Mouse (Mus musculus) midbrain, embryonic 13.5 days (tissue): Measurements from ENCODE around the gene Ikbke. TPM values are rescaled to one million over a fixed set of nuclear protein-coding genes. Genes with fewer than 3 reads are reported as not detected.
"Not testable (repeated sequence)": the region's sequence is repeated elsewhere in the genome, so short reads cannot be mapped to it uniquely, and the experiment has no call there.

Experiments
- ATAC-seq: fragments of 200-750 bp; cut with Nextera tagmentation; 2 replicates; pipeline ENCODE4 v1.8.0; 2017; ENCODE audit warnings: mild to moderate bottlenecking, moderate TSS enrichment, moderate library complexity
- H3K27ac ChIP-seq: fragments of 300-500 bp; sonication (generic); 2 replicates; pipeline ENCODE4 v1.5.1; 2015; ENCODE audit warnings: inconsistent platforms, mild to moderate bottlenecking, moderate library complexity
- H3K27me3 ChIP-seq: fragments of 300-500 bp; sonication (generic); 2 replicates; pipeline ENCODE4 v1.6.1; 2015; ENCODE audit warnings: mild to moderate bottlenecking, inconsistent platforms
- H3K36me3 ChIP-seq: fragments of 300-500 bp; sonication (generic); 2 replicates; pipeline ENCODE4 v1.6.1; 2015; ENCODE audit warnings: mild to moderate bottlenecking, inconsistent platforms
- H3K4me1 ChIP-seq: fragments of 300-500 bp; sonication (generic); replicated peaks from 2 replicates; pipeline ENCODE4 v1.6.1; 2015; ENCODE audit warnings: inconsistent platforms
- H3K4me2 ChIP-seq: fragments of 300-500 bp; sonication (generic); replicated peaks from 2 replicates; pipeline ENCODE4 v1.6.1; 2015; ENCODE audit warnings: moderate library complexity, mild to moderate bottlenecking, inconsistent platforms
- H3K4me3 ChIP-seq: fragments of 300-500 bp; sonication (generic); replicated peaks from 2 replicates; pipeline ENCODE4 v1.5.1; 2015; ENCODE audit warnings: mild to moderate bottlenecking, inconsistent platforms
- H3K9ac ChIP-seq: fragments of 300-500 bp; sonication (generic); replicated peaks from 2 replicates; pipeline ENCODE4 v1.6.1; 2015; ENCODE audit warnings: mild to moderate bottlenecking, inconsistent platforms
- H3K9me3 ChIP-seq: fragments of 300-500 bp; sonication (generic); 2 replicates; pipeline ENCODE4 v1.6.1; 2016; ENCODE audit warnings: mild to moderate bottlenecking, inconsistent platforms
- WGBS: fragments of 180-500 bp; shearing (Covaris S2); methylation state at CpG from one replicate; pipeline ENCODE4 v1.1.7; 2015; 5-methylcytosine and 5-hydroxymethylcytosine counted together
- polyA plus RNA-seq: library from polyadenylated mRNA; unstranded; fragments of >200 nt; fragmentation: Nextera tagmentation; extraction: Ambion mirVana; gene quantifications from 2 replicates; pipeline ENCODE4 v1.2.1, GENCODE M21; 2015

Ikbke gene
- polyA plus RNA-seq, result 0.72 and 0.73 TPM in 2 replicates

DNA sequence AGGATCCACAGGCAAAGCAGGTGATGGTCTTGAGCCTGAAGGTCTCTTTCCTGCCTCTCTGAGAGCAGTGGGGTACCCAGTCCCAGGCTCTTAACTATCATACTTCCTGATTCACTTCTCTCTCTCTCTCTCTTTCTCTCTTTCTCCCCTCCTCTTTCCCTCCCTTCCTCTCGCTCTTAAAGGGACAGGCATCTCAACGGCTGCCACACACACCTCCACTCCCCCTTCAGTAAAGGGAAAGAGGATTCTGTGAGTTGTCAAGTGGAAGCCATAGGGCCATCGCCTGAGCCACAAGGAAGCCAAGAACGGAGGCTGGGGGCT lies at the start of gene Ikbke:
TSS of gene Ikbke (minus strand) at position 151 of the 321 bp plus-strand sequence.
- Histone ChIP-seq H3K9ac (no peak within 1 kb of the TSS), H3K27me3 (no peaks in the 10 kb centered on the region), H3K4me3 (no peak within 1 kb of the TSS), H3K9me3 (no peaks in the 10 kb centered on the region), H3K27ac (no peak within 1 kb of the TSS), H3K4me1 (0 out of 2 replicates have a peak, but pooled peaks cover 3% of the 10 kb centered on the region), H3K4me2 (no peak within 1 kb of the TSS), H3K36me3 (no peaks in the 10 kb centered on the region)
- no peak for ATAC-seq
- WGBS, result 47% methylated on average over 4 of the region's 4 CpGs

DNA sequence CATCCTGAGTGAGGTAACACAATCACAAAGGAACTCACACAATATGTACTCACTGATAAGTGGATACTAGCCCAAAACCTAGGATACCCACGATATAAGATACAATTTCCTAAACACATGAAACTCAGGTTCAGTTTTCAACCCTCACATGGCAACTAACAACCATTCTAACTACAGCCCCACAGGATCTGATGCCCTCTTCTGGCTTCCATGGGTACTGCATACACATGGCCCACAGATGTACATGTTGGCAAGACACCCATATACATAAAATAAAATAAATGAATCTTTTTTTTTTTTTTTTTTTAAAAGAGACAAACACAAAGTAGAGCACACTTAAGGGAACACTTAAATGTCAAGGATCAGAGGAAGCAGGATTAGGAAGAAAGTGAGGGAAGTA lies 49.7 kb upstream of the Ikbke start:
- not testable (repeated sequence) for H3K4me1 ChIP-seq, ATAC-seq, H3K27ac ChIP-seq, H3K4me2 ChIP-seq, H3K4me3 ChIP-seq, H3K9me3 ChIP-seq, H3K27me3 ChIP-seq, H3K9ac ChIP-seq
- H3K36me3 ChIP-seq, result peaks cover 20% of the 10 kb centered on the region
- WGBS, result 96% methylated on average over 1 of the region's 1 CpGs

DNA sequence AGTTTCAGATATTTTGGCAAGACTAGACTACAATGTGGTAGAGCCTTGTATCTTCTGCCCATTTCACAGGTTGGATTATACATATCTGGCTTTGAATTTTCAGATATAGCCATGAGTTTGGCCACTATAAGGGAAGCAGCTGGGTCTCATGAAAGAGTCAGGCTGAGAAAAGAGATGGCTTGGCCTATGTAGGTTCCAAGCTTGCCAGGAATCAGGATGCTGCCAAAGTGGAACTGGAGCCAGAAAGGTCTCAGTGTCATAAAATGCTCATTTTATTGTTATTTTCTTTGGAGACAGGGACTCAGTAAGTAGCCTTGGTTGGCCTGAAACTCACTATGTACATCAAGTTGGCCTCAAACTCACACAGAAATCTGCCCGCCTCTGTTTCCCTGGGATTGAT lies 47.8 kb upstream of the Ikbke start:
- H3K4me1 ChIP-seq, result no peaks in the 10 kb centered on the region
- no peak overlapping the region for H3K27ac ChIP-seq
- 92% methylated on average over 1 of the region's 1 CpGs for WGBS
- no peaks in the 10 kb centered on the region for H3K27me3 ChIP-seq
- no peak overlapping the region for H3K4me3 ChIP-seq
- no peak for ATAC-seq
- H3K9ac ChIP-seq, result no peak overlapping the region
- H3K4me2 ChIP-seq, result no peak overlapping the region
- no peaks in the 10 kb centered on the region for H3K9me3 ChIP-seq
- H3K36me3 ChIP-seq, result peaks cover 17% of the 10 kb centered on the region

DNA sequence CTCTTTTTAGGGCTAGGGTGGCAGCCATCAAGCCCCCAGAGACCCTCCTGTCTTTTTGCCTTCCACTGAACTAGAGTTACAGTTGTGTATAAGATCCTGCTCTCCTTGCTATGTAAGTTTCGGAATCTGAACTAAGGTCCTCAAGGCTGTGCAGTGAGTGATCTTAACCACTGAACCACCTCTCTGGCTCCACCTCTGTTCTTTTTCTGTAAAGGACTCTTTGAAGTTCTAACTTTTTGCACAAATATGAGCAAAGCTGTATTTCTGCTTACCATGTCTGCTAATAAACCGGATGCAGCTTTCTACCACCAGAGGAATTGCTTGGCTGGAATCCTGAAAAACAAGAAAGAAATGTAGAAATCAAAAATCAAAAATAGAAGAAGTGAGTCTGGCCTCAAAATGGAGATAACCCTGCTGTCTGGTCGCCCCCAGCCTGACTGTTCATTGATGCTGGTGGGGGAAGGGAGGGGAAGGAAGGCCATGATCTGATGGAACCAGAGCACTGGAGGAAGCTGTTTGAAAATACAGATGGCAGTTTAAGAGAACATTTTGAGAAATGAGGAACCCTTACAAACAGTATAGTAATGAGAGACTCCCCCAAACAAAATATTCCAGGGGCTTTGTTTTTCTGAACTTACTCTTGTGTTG lies 45.5 kb upstream of the Ikbke start:
- Histone ChIP-seq H3K9me3 (no peaks in the 10 kb centered on the region), H3K36me3 (peaks cover 16% of the 10 kb centered on the region), H3K27ac (no peak overlapping the region), H3K4me3 (no peak overlapping the region), H3K4me2 (no peak overlapping the region), H3K4me1 (no peaks in the 10 kb centered on the region), H3K27me3 (no peaks in the 10 kb centered on the region), H3K9ac (no peak overlapping the region)
- 91% methylated on average over 3 of the region's 3 CpGs for WGBS
- no peak for ATAC-seq

DNA sequence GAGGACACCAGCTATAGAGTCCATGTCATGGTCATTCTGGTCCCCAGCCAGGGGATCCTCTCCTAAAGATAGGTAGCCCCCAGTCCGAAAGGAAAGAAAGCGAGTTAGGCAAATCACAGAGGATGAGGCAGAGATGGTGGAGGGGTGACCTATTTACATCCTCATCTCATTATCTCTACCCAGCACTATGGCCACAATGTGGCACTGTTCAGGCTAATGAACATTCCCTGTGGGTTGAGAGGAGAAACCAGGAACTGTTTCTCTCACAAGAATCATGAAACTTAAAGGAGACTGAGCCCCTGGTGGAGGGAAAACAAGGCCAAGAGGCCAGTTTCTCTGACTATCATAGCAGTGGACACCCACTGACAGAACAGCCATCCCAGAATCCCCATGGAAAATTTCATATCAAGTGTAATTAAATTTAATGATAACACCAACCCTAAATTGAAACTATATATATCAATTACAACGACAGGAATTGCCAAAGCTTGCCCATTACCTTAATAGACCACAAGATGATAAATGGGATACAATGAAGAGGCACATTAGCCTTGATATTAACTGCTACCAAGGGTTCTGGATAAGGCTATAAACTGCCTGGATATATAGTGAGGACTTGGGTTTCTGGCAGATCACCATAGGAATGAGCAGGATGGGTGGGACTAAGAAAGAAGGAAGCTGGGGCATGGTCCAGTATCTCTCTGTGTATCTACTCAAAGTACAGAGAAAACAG lies 40.4 kb upstream of the Ikbke start:
- Histone ChIP-seq H3K4me2 (no peak overlapping the region), H3K9me3 (no peaks in the 10 kb centered on the region), H3K4me3 (no peak overlapping the region), H3K36me3 (peaks cover 37% of the 10 kb centered on the region), H3K4me1 (no peaks in the 10 kb centered on the region), H3K27ac (no peak overlapping the region), H3K9ac (no peak overlapping the region), H3K27me3 (no peaks in the 10 kb centered on the region)
- ATAC-seq, result no peak
- WGBS, result 84% methylated on average over 3 of the region's 3 CpGs

DNA sequence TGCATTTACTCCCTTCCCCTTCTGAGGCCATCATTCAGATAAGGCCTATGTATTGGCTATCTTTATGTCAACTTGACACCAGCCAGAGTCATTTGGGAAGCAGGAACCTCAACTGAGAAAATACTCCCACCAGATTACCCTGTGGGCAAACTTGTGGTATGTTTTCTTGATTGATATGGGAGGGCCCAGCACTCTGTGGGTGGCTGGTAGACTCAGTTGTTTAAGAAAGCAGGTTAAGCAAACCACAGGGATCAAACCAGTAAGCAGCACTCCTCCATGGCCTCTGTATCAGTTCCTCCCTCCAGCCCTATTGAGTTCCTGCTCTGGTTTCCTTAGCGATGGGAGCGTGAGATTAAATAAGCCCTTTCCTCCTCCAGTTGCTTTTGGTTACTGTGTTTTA lies 39.0 kb upstream of the Ikbke start:
- H3K27ac ChIP-seq, result no peak overlapping the region

DNA sequence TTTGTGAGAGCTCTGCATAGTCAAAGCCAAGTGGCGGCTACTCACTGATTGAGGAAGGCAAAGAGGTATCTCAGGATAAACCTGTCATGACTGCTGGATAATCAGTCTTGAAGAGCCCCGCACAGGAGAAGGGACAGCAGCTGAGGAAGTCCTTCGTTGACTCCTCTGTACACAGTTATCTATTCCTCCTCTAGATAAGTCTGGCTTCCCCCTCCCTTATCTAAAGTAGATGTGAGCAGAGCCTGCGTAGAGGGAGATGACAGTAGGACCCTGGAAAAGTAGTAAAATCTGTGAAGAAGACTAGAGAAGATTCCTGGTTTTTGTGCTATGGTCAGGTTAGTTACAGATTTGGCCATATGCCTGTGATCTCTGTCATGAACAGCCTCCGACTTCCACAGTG lies 38.2 kb upstream of the Ikbke start:
- ATAC-seq, result no peak
- WGBS, result 93% methylated on average over 5 of the region's 5 CpGs

More for the DNA sequence above, 39.0 kb upstream of the Ikbke start:
- H3K36me3 ChIP-seq, result peaks cover 43% of the 10 kb centered on the region
- no peak overlapping the region for H3K4me2 ChIP-seq
- no peak overlapping the region for H3K9ac ChIP-seq
- no peaks in the 10 kb centered on the region for H3K27me3 ChIP-seq
- H3K4me1 ChIP-seq, result no peaks in the 10 kb centered on the region
- no peak overlapping the region for H3K4me3 ChIP-seq
- no peak for ATAC-seq
- no peaks in the 10 kb centered on the region for H3K9me3 ChIP-seq
- WGBS, result 96% methylated on average over 2 of the region's 2 CpGs

DNA sequence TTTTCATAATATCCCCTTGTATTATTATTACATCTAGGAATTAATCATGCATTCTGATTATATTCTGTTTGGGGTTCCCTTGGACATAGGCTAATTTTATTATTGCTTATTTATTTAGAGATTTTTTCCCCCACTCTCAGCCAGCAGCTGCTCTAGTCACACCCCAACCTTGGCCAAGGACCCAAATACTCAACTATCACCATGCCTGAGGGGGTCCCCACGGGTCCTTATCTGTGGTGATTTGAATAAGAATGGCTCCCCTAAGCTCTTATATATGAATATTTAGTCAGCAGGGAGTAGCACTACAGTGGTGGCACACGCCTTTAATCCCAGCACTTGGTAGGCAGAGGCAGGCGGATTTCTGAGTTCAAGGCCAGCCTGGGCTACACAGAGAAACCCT lies 31.9 kb upstream of the Ikbke start:
- H3K36me3 ChIP-seq, result peaks cover 64% of the 10 kb centered on the region
- 85% methylated on average over 3 of the region's 3 CpGs for WGBS
- H3K9ac ChIP-seq, result no peak overlapping the region
- no peak overlapping the region for H3K4me3 ChIP-seq
- no peaks in the 10 kb centered on the region for H3K4me1 ChIP-seq
- no peak overlapping the region for H3K4me2 ChIP-seq
- H3K9me3 ChIP-seq, result no peaks in the 10 kb centered on the region
- no peaks in the 10 kb centered on the region for H3K27me3 ChIP-seq
- no peak overlapping the region for H3K27ac ChIP-seq
- no peak for ATAC-seq

More for the DNA sequence above, 38.2 kb upstream of the Ikbke start:
- Histone ChIP-seq H3K9me3 (no peaks in the 10 kb centered on the region), H3K9ac (no peak overlapping the region), H3K4me2 (no peak overlapping the region), H3K36me3 (peaks cover 50% of the 10 kb centered on the region), H3K27ac (no peak overlapping the region), H3K4me1 (no peaks in the 10 kb centered on the region), H3K27me3 (no peaks in the 10 kb centered on the region), H3K4me3 (no peak overlapping the region)

DNA sequence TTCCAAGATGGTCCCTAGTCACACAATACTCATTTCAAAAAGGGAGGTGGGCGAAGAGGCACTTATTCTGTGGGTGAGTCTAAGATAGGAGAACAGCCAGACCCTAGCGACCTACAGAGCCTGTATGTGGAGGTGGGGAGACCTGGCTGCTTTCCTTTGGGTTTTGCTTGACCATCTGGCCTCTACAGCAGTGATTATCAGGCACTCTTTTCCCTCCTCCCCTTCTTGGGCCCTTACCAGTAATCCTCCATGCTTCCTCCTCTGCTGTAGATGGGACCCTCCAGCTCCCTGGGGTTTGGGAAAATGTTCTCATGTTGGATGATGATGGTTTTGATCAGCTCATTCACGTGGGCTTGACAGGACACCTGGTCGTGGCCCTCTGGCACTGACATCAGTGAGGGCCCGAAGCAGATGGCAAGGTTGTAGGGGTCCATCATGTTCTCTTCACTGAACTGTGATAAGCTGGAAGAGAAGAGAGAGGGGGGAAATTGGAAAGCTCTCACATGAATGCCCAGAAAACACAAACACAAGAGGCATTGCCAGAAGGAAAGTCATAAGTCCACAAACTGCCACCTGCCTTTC lies 30.9 kb upstream of the Ikbke start:
- Histone ChIP-seq H3K27me3 (no peaks in the 10 kb centered on the region), H3K9me3 (no peaks in the 10 kb centered on the region), H3K4me1 (no peaks in the 10 kb centered on the region), H3K27ac (no peak overlapping the region), H3K4me3 (no peak overlapping the region), H3K9ac (no peak overlapping the region), H3K36me3 (peaks cover 54% of the 10 kb centered on the region), H3K4me2 (no peak overlapping the region)
- no peak for ATAC-seq
- WGBS, result 94% methylated on average over 5 of the region's 5 CpGs

DNA sequence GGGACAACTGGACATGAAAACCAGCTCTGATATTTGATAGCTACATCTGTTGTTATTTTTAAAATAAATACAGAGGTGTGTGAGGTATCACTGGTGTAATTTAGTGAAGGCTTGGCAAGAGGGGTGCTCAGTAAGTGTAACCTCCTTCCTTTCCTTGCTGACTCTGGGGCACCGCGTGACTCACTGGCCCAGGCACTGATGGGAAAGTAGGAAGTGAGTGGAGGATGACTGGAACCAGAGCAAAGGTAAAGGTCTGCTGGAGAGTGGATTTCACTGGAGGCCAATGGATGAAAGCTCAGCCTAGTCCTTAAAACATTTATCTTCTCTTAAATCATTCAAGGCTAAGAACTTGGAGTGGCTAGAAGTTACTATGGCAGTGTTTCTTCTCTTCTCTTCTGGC lies 21.3 kb upstream of the Ikbke start:
- H3K9ac ChIP-seq, result no peak overlapping the region
- H3K4me2 ChIP-seq, result no peak overlapping the region
- no peak for ATAC-seq
- H3K4me1 ChIP-seq, result peaks cover under 1% of the 10 kb centered on the region; the same call in 1 of the 2 replicates
- no peaks in the 10 kb centered on the region for H3K27me3 ChIP-seq
- no peaks in the 10 kb centered on the region for H3K9me3 ChIP-seq
- H3K36me3 ChIP-seq, result peaks cover 49% of the 10 kb centered on the region
- no peak overlapping the region for H3K27ac ChIP-seq
- no peak overlapping the region for H3K4me3 ChIP-seq
- WGBS, result 100% methylated on average over 2 of the region's 2 CpGs

DNA sequence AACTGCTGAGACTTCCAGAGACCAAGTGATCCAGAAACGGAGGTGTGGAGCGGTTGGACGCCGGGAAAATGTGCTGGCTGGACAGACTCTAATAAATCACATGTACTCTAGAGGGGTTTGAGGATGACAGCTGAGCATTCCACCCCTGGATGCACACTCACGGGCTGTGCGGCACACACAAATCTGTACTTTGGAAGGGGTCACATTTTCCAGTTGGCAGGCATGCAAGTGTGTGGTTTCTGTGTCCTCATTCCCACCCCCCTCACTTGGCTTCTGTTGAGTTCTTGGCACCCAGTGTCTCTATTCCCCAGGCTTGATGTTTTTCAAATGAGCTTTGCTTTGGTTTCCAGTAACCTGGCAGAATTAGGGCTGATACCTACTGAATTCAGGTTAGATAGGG lies 20.4 kb upstream of the Ikbke start:
- H3K27me3 ChIP-seq, result no peaks in the 10 kb centered on the region
- ATAC-seq, result no peak
- WGBS, result 92% methylated on average over 6 of the region's 6 CpGs
- H3K9me3 ChIP-seq, result no peaks in the 10 kb centered on the region
- peaks cover 49% of the 10 kb centered on the region for H3K36me3 ChIP-seq
- H3K27ac ChIP-seq, result no peak overlapping the region
- peaks cover 8% of the 10 kb centered on the region; the same call in 1 of the 2 replicates for H3K4me1 ChIP-seq
- no peak overlapping the region for H3K4me3 ChIP-seq
- H3K4me2 ChIP-seq, result no peak overlapping the region
- H3K9ac ChIP-seq, result no peak overlapping the region

DNA sequence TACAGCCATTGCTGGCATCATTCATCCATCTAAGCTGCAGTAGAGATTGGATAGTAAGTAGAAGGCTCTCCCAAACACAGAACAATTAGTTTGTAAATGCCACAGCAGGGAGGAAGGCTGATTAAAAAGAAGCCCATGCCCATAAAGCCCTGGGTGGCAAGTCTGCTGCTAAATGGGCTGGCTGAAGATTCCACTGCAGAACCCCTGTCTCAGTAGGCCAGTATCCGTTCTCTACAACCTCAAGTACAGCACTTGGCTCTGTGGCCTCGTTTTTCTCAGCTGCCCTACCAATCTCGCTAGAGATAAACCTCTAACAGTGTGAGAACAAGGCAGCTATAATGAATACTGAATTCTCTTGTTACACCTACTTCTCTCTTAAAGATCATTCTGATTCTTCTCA lies 19.8 kb upstream of the Ikbke start:
- H3K9me3 ChIP-seq, result no peaks in the 10 kb centered on the region
- WGBS, result 64% methylated on average over 3 of the region's 3 CpGs
- no peak overlapping the region for H3K4me3 ChIP-seq
- H3K27ac ChIP-seq, result no peak overlapping the region
- ATAC-seq, result no peak
- H3K4me1 ChIP-seq, result peaks cover 8% of the 10 kb centered on the region; the same call in 1 of the 2 replicates
- H3K36me3 ChIP-seq, result peaks cover 49% of the 10 kb centered on the region
- H3K27me3 ChIP-seq, result no peaks in the 10 kb centered on the region
- no peak overlapping the region for H3K9ac ChIP-seq
- no peak overlapping the region for H3K4me2 ChIP-seq
